Mouse (Mus musculus): ENCODE results near the gene Pnpo. TPM values are rescaled to one million over a fixed set of nuclear protein-coding genes. Genes with fewer than 3 reads are reported as not detected.

Gene Pnpo
- polyA plus RNA-seq, 1 experiment from 2014 or later = 15.6 TPM

DNA sequence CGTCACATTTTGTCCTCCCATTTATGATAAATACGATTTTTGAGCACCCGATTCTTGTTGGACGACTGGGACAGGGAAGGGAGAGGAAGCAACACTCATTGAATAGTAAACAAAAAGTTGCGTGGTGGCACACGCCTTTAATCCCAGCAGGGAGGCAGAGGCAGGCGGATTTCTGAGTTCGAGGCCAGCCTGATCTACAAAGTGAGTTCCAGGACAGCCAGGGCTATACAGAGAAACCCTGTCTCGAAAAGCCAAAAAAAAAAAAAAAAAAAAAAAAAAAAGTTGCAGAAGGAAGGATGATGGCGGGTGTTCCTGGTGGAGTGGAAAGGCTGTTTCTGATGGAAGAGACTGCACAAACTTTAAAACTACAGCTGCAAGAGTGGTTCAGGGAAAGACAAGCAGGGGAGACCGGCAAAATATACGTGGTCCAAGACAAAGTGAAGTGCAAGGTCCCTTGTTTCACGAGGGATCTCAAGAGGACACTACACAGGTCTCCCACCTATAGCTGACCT, 26.8 kb downstream of the Pnpo start:
- peak overlapping the region; percentile 65 for H3K4me3 ChIP-seq (ENCODE audit: inconsistent target)
- no peaks in the 10 kb centered on the region for H3K79me2 ChIP-seq (ENCODE audit: inconsistent target)
- peak overlapping the region; percentile 27; the same call in 1 of the 2 replicates for H3K27ac ChIP-seq
- no peaks in the 10 kb centered on the region for H3K36me3 ChIP-seq (ENCODE audit: inconsistent target)
- 24% methylated on average over 10 of the region's 13 CpGs for WGBS (ENCODE audit: missing documents)

DNA sequence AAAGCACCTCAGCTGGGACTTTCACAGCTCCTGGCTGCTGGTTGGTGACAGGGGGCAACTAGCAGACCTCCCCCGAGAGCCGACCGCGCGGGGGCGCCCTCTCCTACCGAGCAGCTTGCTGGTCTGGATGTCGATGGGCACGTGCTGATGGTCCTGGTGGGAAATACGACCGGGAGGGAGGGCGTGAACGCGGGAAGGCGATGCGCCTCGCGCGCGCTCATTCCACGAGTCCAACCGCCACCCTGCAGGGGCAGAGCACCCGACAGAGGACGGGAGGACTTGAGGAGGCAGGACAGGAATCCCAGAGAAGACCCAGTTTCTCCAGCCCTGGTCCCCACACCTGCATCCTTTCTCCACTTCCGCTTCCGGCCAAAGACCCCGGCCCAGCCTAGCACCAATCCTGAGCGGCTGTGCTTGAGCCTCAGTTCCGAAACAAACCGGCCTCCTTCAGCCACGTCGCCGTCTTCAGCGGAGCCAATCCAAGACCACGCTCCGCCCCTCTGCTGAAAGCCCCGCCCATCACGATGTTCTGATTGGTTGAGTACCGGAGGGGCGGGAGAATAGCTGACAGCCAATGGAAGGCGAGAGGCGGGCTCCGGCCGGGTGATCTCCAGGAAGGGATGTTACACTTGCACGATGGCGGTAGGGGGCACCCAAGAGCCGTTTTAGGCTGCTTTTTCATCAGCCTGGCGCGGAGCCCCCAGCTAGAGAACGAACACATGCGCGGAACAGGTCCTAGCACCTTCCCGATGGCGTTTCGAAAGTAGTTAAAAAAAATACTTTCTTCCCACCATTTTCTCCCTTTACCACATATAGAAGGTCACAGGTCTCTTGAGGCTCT, 27.5 kb downstream of the Pnpo start, which contains the start of gene Cdk5rap3:
TSS of gene Cdk5rap3 (minus strand) at position 453 of the 841 bp plus-strand sequence.
- Histone ChIP-seq H3K36me3 (ENCODE audit: inconsistent target) (peaks cover 4% of the 10 kb centered on the region; the same call in 1 of the 2 replicates), H3K79me2 (ENCODE audit: inconsistent target) (no peaks in the 10 kb centered on the region), H3K4me3 (ENCODE audit: inconsistent target) (peak within 1 kb of the TSS; percentile 65), H3K27ac (peak within 1 kb of the TSS; percentile 27)
- WGBS (ENCODE audit: missing documents) = under 1% methylated on average over 54 of the region's 55 CpGs

DNA sequence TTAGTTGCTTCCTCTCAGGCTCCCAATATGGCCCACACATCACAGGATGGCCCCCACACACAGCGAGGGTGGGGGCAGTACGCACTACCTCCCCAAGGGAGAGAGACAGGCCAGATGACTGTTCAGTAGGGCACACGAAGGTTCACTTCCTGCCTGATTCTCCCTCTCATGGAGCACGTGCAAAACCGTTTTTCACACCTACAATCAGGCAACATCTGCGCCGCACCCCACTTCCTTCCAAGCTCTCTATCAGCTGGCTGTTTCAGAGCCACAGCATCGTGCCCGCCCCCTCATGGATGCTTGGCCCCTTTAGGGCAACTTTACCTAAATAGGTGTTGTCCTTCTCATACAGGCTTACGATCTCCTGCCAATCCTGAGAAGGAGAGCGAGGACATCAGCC, 31.1 kb downstream of the Pnpo start:
- Histone ChIP-seq H3K36me3 (ENCODE audit: inconsistent target) (peaks cover 6% of the 10 kb centered on the region; the same call in 1 of the 2 replicates), H3K79me2 (ENCODE audit: inconsistent target) (no peaks in the 10 kb centered on the region), H3K27ac (no peak overlapping the region), H3K4me3 (ENCODE audit: inconsistent target) (no peak overlapping the region)
- 64% methylated on average over 11 of the region's 11 CpGs for WGBS (ENCODE audit: missing documents)

DNA sequence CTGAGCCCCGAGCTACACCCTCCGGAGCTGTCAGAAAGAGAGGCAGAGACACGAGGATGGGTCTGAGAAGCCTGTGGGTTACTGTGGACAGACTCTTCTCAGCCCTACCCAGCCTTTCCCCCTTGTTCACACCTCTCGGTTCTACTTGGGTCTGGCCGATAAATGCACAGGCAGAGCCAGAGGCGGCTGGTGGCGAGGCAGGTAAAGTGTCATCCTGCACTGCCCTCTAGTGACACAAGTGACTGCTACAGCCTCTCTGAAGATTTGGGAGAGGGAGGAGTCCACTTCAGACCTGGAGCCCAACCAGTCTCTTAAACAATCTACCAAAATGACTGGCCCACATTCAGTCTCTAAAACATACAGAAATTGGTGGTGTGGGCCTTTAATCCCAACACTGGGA, 33.8 kb downstream of the Pnpo start:
- WGBS (ENCODE audit: missing documents) = 44% methylated on average over 7 of the region's 7 CpGs

DNA sequence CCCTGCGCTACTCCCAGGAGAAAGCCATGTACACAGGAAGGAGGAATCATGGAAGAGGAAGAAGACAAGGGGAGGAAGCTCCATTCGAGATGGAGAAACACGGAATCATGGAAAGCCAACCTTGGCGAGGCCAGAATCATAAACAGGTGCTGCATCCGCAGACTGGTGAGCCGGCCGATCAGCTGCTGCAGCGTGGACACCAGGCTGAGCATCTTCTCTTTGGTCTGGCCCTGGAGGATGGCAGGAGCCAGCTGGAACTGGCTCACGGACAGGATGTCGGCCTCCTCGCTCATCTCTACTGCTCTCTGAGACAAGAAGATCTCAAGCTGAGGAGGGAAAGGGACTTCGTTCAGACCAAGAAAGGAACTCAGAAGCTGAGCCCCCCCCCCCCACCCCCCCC, 35.2 kb downstream of the Pnpo start:
- Histone ChIP-seq H3K36me3 (ENCODE audit: inconsistent target) (peaks cover 6% of the 10 kb centered on the region; the same call in 1 of the 2 replicates), H3K79me2 (ENCODE audit: inconsistent target) (no peaks in the 10 kb centered on the region), H3K4me3 (ENCODE audit: inconsistent target) (no peak overlapping the region), H3K27ac (no peak overlapping the region)
- WGBS (ENCODE audit: missing documents) = 95% methylated on average over 11 of the region's 12 CpGs

More for the DNA sequence above, 33.8 kb downstream of the Pnpo start:
- Histone ChIP-seq H3K27ac (no peak overlapping the region), H3K4me3 (ENCODE audit: inconsistent target) (no peak overlapping the region), H3K36me3 (ENCODE audit: inconsistent target) (peaks cover 6% of the 10 kb centered on the region; the same call in 1 of the 2 replicates), H3K79me2 (ENCODE audit: inconsistent target) (no peaks in the 10 kb centered on the region)

DNA sequence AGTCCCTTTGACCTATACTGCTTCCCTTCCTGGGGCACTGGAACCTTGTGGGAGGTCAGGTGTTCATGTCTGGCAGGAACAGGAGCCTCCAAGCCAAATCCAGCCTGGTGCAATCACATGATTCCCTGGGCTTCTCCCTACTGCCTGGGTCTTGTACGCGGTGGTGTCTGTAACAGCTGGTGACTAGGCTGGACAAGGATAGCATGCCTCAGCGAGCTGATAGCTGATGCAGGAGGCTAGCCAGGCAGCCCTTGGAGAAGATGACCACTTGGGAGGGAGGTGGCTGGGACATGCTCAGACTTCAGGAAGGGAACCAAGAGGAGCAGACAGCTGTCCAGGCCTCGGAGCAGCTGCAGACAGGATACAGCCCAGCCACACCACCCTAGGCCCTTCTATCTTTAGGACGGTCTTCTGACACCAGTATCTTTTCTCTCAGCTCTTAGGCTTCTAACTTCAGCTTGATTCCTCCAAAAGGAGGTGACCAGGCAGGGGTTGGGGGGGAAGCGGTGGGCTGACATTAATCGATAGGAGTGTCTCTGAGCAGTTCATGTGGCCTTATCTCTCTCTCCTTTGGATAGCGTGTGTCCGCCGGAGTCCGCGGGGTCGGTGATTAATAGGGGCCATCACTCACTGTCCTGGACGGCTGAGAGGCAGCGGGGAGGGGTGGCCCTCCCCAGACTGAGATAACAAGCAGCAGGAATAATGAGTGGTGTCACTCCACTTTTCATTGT, 37.2 kb downstream of the Pnpo start:
- Histone ChIP-seq H3K27ac (no peak overlapping the region), H3K79me2 (ENCODE audit: inconsistent target) (no peaks in the 10 kb centered on the region), H3K4me3 (ENCODE audit: inconsistent target) (no peak overlapping the region), H3K36me3 (ENCODE audit: inconsistent target) (peaks cover 6% of the 10 kb centered on the region; the same call in 1 of the 2 replicates)
- 92% methylated on average over 15 of the region's 15 CpGs for WGBS (ENCODE audit: missing documents)

DNA sequence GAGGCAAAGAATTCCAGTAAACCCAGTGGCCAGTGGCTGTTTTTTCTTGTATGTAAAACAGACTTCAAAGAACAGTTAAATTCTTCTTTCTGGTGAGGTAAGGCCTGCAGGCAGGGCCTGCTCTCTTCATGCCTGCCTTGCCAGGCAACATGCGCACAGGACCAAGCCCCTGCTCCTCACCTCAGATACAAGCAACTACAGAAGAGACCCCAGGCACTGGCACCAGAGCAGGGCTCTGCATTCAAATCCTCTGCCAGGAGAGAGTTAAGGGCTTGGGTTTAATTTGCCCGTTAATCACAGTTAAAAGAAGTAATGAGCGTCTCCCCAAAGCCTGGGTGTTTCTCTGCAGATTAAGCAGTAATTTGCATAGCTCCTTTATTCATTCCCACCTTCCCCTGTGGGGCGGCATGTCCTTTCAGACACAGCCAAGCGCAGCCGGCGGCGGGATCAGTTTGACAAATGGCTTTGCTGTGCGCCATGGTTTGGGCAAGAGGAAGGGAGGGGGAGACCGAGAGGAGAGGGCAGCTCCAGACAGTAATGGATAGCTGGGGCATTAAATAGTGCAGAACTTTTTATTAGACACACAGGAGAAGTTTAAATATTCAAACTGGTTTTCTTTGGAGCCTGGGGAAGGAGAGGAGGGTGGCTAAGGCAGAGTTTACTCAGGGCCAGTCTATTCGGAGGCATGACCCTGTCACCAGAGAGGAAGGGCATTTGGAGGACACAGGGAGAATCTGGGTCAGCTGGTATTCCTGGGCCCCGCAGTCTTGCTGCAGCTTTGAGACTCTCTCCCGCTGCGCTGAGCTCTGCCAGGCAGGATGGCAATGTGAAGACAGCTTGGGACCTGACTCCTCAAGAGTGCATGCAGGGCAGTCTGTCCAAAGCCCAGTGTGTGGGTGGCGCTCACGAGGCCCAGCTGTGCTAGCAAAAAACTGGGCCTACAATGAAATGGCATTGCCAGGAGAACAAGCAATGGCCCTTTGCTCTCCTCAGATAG, 40.8 kb downstream of the Pnpo start:
- no peak overlapping the region for H3K27ac ChIP-seq
- no peak overlapping the region for H3K4me3 ChIP-seq (ENCODE audit: inconsistent target)
- 88% methylated on average over 16 of the region's 16 CpGs for WGBS (ENCODE audit: missing documents)
- H3K79me2 ChIP-seq (ENCODE audit: inconsistent target) = no peaks in the 10 kb centered on the region
- H3K36me3 ChIP-seq (ENCODE audit: inconsistent target) = no peaks in the 10 kb centered on the region

DNA sequence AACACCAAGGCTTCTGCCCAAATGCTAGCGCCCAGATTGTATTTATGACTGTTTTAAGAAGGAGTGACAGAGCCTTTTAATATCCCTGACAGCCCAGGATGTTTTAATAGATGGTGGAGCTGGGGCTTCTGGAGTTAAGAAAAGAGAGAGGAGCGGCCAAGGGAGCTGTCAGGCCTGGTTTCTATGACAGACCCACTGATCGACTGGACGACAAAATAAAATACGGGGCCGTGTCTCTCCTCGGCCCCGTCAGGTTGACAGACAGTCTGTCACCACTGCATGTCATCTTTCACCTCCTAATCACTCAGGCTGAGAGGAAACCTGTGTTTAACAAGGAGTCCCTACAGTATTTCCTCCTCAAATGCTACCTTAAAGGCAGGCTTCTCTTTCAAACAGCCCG, 42.5 kb downstream of the Pnpo start:
- no peak overlapping the region for H3K27ac ChIP-seq
- WGBS (ENCODE audit: missing documents) = 97% methylated on average over 9 of the region's 9 CpGs
- no peaks in the 10 kb centered on the region for H3K36me3 ChIP-seq (ENCODE audit: inconsistent target)

DNA sequence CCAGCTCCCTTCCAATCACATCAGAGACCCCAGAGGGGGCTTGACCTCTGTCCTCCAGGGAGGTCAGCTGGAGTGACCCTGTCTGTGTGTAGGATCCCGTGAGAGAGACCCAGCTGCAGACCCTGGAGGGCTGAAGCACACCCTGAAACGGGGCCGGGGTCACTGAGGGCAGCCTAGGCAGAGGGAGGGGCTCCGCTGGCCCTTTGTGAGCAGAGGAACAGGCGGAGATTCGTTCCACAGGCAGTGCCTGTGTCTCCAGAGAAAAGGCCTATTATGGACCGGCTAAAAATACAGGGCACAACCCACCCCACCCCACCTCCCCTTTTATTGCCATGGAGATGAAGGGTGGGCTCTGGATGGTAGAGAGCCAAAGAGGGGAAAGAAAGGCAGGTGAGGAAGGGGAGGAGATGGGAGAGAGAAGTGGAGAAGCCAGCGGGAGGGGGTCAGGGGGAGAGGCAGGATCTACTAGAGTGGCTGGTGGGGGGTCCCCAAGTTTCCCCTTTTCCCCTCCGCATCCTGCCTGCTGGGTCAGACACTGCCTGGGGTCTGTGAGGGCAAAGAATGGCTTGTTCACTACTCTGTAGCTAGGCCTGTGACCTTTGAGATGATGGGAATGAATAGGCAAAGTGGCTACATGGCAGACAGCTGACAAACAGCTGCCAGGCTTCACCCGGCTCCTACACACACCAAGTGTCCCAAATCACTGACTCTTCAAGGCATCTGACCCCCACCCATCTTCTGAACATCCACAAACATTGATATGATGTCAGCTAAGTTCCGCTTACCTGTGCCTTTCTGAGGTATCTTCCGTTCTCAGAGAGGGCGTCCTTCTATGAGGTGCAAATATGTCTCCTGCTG, 44.1 kb downstream of the Pnpo start:
- H3K36me3 ChIP-seq (ENCODE audit: inconsistent target) = no peaks in the 10 kb centered on the region
- no peaks in the 10 kb centered on the region for H3K79me2 ChIP-seq (ENCODE audit: inconsistent target)
- WGBS (ENCODE audit: missing documents) = 93% methylated on average over 12 of the region's 13 CpGs

More for the DNA sequence above, 42.5 kb downstream of the Pnpo start:
- Histone ChIP-seq H3K4me3 (ENCODE audit: inconsistent target) (no peak overlapping the region), H3K79me2 (ENCODE audit: inconsistent target) (no peaks in the 10 kb centered on the region)

DNA sequence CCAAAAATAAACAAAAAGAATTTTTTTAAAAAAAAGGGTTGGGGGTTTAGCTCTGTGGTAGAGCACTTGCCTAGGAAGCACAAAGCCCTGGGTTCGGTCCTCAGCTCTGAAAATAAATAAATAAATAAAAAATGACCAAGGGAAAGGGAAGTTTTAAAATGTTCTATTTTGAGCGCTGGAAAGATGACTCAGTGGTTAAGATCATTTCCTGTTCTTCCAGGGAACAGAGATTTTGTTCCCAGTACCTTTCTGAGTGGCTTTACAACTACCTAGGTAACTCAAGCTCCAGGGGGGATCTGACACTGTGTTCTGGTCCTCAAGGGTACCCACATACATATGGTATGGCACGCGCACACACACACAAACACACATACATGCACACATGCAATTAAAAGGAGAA, 47.9 kb downstream of the Pnpo start:
- Histone ChIP-seq H3K27ac (peak overlapping the region; percentile 41), H3K36me3 (ENCODE audit: inconsistent target) (no peaks in the 10 kb centered on the region), H3K4me3 (ENCODE audit: inconsistent target) (no peak overlapping the region), H3K79me2 (ENCODE audit: inconsistent target) (no peaks in the 10 kb centered on the region)
- 50% methylated on average over 4 of the region's 4 CpGs for WGBS (ENCODE audit: missing documents)

More for the DNA sequence above, 44.1 kb downstream of the Pnpo start:
- H3K4me3 ChIP-seq (ENCODE audit: inconsistent target) = no peak overlapping the region
- H3K27ac ChIP-seq = no peak overlapping the region

DNA sequence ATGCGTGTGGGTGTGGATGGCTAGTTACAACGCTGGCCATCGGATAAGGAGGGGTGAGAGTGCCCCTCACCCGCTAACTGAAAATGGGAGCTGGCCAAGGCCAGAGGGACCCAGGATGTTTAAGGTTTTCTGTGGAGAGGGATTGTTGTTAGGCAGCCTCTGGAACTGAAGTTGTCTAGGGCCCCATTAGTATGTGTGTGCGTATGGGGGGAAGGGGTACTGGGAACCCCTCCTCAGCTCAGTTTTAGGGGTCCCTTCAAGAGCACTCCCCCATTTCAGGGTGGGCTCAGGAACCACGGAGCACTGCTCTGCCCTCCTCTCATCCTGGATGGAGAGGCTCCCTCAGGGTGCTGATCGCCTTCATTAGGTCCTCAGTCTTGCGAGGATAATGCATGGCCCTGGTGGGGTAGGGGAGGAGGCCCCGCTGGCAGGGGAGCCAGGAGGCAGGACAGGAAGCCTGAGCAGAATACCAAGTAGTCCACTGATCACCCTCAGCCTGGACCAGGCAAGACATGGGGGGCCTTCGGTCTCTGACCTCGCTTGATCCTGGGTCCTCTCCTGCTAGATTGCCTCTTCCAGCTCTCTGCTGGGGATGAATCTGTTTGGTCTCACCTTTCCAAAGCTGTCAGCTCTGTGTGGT, 50.5 kb downstream of the Pnpo start:
- 93% methylated on average over 11 of the region's 11 CpGs for WGBS (ENCODE audit: missing documents)
- Histone ChIP-seq H3K27ac (no peak overlapping the region), H3K79me2 (ENCODE audit: inconsistent target) (no peaks in the 10 kb centered on the region), H3K4me3 (ENCODE audit: inconsistent target) (no peak overlapping the region), H3K36me3 (ENCODE audit: inconsistent target) (no peaks in the 10 kb centered on the region)

DNA sequence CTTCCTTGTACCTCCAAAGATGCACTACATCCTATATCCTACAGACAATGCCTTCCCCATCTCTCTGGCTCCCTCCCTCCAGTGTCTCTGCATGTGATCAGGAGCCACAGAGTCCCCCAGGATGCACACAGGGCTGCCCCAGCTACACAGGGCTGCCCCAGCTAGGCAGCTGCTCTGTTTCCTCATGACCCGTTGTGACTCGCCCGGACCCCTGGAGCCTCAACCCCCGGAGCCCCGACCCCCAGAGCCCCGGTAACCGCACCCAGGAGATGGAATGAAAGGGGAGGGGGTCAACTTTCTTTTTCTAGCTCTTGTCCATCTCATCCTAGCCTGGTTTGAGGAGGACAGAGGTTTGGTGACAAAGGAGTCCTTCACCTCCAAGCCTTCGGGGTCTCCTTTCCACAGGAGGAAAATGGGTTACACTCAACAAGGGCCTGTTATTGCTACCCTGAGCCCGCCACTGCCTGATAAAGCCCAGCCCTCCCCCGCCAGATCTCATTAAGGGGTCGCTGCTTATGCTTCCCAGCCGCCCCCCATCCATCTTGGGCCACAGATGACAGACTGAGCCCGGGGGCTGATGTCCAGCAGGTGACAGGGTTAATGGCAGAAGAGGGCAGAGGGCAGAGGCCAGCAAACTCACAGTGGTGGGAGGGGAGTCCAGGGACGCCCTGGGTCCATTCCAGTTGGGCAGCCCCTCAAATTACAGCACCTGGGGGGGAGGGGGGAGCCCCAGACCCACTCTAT, 51.8 kb downstream of the Pnpo start:
- Histone ChIP-seq H3K36me3 (ENCODE audit: inconsistent target) (no peaks in the 10 kb centered on the region), H3K79me2 (ENCODE audit: inconsistent target) (no peaks in the 10 kb centered on the region), H3K4me3 (ENCODE audit: inconsistent target) (no peak overlapping the region), H3K27ac (no peak overlapping the region)
- WGBS (ENCODE audit: missing documents) = 95% methylated on average over 14 of the region's 14 CpGs

Measured in macrophage (primary cell).